Mouse (Mus musculus) left cerebral cortex, postnatal 14 days (tissue): ENCODE measurements around the gene Ttc14. TPM values are rescaled to one million over a fixed set of nuclear protein-coding genes. Genes with fewer than 3 reads are reported as not detected.

Experiments used
- DNase-seq, 2 experiments: peaks; one replicate each; pipeline ENCODE4 v3.0.0; 2021 to 2022; ENCODE audit warnings: low spot score in 2 of 2, mixed read lengths in 1 of 2
- intact Hi-C: fragments of 180-260 bp; cut with DNase I; formaldehyde crosslinking; loops from one replicate; pipeline ENCODE4 v1.15.1; 2025
- long read RNA-seq, 2 experiments: library from polyadenylated mRNA; stranded (forward); transcript quantifications; one replicate each; pipeline ENCODE4 v2.0.0; 2021
- total RNA-seq, 2 experiments: library from RNA; stranded (reverse); gene quantifications; 2 replicates each; pipeline ENCODE4 v1.2.3; 2021

Ttc14 gene
- 10 to 100 TPM; 71.9 to 78.0 TPM for total RNA-seq
- long read RNA-seq, experiment 1, full-length matches to known transcripts = 52 of 77 reads
- long read RNA-seq, experiment 1, partial matches to known transcripts = 4 of 77 reads
- long read RNA-seq, experiment 1, other reads (novel, unspliced or antisense) = 21 of 77 reads
- long read RNA-seq, experiment 2, full-length matches to known transcripts = 53 of 75 reads
- long read RNA-seq, experiment 2, partial matches to known transcripts = 3 of 75 reads
- long read RNA-seq, experiment 2, other reads (novel, unspliced or antisense) = 19 of 75 reads

DNA sequence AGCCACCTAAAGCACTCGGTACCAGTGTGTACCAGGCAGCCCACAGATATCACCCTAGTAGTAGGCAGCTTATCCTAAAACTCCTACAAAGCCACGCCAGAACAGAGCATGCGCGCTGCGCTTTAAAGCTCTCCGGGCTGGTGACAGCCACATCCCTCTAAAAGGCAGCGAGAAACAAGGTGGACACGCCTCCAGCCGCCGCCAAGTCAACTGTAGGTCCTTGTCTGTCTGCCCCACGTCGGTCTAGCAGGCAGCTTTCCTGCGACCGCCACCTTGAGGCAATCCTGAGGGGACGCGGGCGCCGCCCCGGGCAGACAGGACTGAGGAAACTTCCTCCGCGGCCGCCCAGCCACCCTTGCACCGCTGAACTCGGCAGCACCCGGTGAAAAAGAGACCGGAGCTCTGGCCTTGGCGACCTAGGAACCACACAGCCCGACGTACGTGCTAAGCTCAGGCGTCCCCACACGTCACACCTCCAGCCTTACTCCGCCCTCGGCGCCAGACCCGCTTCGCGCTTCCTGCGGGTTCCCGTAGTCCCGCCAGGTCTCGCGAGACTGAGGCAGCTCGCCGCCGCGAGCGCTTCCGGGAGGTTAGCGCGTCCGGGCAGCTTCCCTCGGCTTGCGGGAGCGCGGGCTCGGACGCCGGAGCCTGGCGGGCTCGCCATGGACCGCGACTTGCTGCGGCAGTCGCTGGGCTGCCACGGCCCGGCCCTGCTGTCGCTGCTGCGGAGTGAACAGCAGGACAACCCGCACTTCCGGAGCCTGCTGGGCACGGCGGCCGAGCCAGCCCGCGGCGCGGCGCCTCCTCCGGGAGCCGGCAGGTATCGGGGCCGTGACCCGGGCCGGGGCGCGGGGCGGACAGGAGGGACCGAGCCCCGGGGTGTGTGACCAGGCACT is at the start of gene Ttc14:
Ttc14 (plus strand) TSS at position 216 of the 896 bp plus-strand sequence.
- DNase-seq = peak; percentile 94 to 98
- intact Hi-C loops = loop anchor here (5.0 to 10.0 kb wide), 3 partner anchors 495 to 1063 kb away; partner anchors contain the start of genes Mrpl47 and Ndufb5

- intact Hi-C loops = loop anchor here (2.0 to 10.0 kb wide), 3 partner anchors 486 to 880 kb away; no protein-coding TSS in a partner anchor
- DNase-seq = peak in 1 of 2 experiments; percentile 60
Measured at GRCm38 (mm10) chr3:33790975-33791374, 8.7 kb upstream of the Ttc14 start.

DNA sequence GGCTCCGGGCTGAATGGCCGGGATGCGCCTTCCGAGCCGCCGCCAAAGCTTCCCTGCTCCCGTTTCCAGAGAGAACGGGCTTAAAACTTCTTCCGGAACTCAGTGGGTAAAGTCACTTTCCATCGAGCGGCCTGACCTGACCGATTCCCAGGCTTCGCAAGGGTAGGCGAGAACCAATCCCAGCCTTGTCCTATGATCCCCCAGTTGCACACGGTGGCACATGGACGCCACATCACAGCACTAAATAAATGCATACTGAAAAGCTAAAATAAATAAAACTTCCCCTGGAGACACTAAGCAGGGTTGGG is 835 bp downstream of the Ttc14 start:
- no peak for DNase-seq

DNA sequence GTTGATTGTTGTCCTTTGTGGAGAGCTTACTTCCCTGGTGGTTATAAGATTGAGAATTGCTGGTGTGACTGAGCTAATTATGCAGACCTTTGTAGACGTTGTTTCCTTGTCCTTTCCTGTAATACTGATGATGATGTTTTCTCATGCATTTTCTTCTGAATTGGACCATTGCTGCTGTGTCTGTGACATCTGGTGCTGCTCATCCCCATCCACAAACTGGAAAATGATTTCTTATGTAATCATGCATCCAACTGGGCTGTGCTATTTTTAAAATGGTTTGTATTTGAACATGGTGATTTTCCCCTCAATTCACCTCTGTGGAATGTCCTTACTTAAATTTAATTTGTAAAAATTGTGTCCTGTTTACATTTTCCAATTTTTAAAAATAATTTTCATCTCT is 7.5 kb downstream of the Ttc14 start:
- intact Hi-C loops = no loop called here
- peak in 1 of 2 experiments; percentile 33 for DNase-seq

More for the DNA sequence above, 835 bp downstream of the Ttc14 start:
- intact Hi-C loops = loop anchor here (5.0 kb wide), 1 partner anchor 1063 kb away; the partner anchor contains the start of genes Mrpl47 and Ndufb5

DNA sequence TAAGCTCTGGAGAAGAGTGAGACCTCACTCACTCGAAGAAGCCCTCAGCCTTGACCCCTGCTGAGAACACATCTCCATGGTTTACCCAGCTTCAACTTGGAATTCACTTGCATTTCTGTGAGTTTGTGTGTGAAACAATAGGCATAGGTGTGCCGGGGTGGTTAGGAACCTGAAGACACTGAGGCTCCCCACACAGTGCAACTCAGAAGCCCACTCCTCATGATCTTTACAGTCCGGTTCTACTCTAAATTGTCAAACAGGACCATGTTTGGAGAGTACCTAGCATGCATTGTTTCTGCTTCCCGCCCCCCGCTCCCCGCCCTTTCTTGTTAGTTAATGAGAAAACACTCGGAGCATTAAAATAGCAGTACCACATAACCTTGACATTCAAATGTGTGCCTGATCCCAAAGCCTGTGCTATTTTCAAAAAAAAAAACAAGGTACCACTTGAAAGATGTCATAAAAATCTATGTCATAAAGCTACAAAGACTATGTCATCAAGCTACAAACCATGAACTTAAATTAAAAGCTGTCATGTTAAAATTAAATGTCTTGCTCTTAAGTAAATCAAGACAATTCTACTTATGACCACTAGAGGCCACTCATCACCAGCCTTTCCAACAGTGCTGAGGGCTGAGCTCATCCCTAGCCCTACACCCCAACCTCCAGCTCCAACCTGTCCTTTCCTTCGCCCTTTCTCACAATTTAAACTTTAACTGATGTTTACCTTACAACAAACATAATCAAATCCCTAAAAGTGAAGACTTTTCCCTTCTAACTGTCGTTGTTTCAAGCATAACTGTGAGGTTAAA is 24.7 kb downstream of the Ttc14 start:
- intact Hi-C loops = loop anchor here (5.0 to 10.0 kb wide), 2 partner anchors 93 to 230 kb away; no protein-coding TSS in a partner anchor

GRCm38 (mm10) chr3:33832351-33832750 is 32.7 kb downstream of the Ttc14 start:
- no peak for DNase-seq
- intact Hi-C loops = no loop called here

More for the DNA sequence above, 24.7 kb downstream of the Ttc14 start:
- DNase-seq = peak; percentile 35 to 50

DNA sequence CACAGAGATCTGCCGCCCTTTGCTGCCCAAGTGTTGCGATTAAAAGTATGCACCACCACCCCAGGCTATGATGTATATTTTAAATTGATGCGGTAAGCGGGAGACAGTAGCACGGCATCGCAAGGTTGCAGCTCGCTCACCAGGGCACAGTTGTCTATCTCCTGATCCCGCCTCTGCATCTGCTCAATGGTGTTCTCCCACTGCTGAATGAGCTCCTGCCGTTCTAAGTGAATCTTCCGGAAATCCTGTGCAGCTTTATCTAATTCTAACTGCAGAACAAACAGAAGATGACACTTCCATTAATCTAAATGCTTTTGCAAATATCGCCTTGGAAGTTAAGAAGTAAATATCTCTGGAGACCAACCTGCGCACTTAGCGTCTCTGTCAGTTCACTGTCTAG is 36.9 kb downstream of the Ttc14 start:
- intact Hi-C loops = no loop called here

GRCm38 (mm10) chr3:33838877-33839276 is 39.2 kb downstream of the Ttc14 start:
- intact Hi-C loops = no loop called here

More for the DNA sequence above, 36.9 kb downstream of the Ttc14 start:
- DNase-seq = no peak

DNA sequence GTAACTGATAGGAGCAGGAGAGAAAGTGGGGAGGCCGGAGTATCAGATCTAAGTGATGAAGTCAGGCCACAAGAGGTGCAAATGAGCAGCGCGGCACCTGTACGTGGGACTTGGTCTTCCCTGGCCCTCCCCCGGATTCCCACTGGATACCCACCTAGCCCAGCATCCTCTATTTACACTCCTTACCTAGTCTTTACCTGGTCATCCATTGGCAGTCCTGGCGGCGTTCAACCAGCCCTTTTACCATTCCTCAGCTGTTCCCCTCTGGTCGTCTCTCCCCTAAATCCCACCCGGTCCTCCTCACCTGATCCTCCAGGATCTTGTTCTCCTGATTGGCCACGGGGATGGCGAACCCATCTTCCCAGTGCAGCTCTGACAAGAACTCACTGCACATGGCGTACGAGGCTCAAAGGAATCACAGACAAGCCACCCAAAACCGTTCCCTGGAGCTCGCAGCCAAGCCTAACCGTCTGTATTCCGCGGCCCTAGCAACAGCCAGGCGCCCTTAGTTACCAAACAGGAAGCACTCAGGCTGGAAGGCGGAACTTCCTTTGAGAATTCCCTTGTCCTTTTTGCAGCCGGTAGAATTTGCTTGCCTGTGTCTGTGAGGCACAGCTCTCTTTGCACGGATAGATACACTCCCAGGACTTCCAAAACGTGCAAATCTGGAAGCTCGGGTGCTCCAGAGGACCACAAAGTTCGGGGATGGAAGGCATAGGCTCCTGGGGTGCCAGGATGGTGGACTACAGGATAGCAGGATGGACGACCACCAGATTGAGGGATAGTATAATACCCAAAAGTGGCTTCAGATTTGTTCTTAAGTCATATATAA is 44.4 kb downstream of the Ttc14 start, which contains the start of gene Ccdc39:
Ccdc39 (minus strand) TSS at position 510 of the 832 bp plus-strand sequence.
- intact Hi-C loops = no loop called here

More at GRCm38 (mm10) chr3:33838877-33839276, 39.2 kb downstream of the Ttc14 start:
- DNase-seq = no peak

DNA sequence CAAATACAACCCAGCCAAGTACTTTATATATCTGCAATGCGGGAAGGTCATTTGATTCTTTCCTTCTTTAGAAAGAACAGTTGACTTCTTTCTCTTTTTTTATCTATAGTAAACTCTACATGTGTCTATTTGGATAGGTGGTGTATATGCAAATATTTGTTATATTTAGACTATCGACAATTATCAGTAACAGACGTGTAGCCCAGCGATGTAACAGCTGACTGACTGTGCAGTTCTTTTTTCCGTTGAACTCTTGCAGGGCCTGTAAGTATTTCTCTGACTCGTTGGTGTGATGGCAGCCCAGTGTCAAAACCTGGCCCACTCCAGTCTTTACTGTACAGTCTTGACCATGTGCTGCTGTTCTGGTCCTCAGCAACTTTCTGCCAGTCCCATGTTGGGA is 47.0 kb downstream of the Ttc14 start:
- intact Hi-C loops = no loop called here
- DNase-seq = no peak

More for the DNA sequence above, 44.4 kb downstream of the Ttc14 start, which contains the start of gene Ccdc39:
- peak; percentile 83 to 85 for DNase-seq

- intact Hi-C loops = loop anchor here (10.0 kb wide), 1 partner anchor 1634 kb away; no protein-coding TSS in a partner anchor
- DNase-seq = no peak
Measured at GRCm38 (mm10) chr3:33850856-33851255, 51.2 kb downstream of the Ttc14 start.

- peak; percentile 31 to 52 for DNase-seq
- intact Hi-C loops = loop anchor here (2.0 to 10.0 kb wide), 2 partner anchors 66 to 1632 kb away; no protein-coding TSS in a partner anchor
Measured at GRCm38 (mm10) chr3:33853062-33853461, 53.4 kb downstream of the Ttc14 start.

GRCm38 (mm10) chr3:33858939-33859338 is 59.3 kb downstream of the Ttc14 start:
- no peak for DNase-seq
- intact Hi-C loops = loop anchor here (10.0 kb wide), 1 partner anchor 1626 kb away; no protein-coding TSS in a partner anchor

GRCm38 (mm10) chr3:33864000-33864540 is 64.4 kb downstream of the Ttc14 start:
- DNase-seq = no peak
- intact Hi-C loops = no loop called here
